Mouse (Mus musculus) intestine, embryonic 16.5 days (tissue): ENCODE measurements around the gene Hmbs. TPM values are rescaled to one million over a fixed set of nuclear protein-coding genes. Genes with fewer than 3 reads are reported as not detected.
"Not testable (repeated sequence)": the region's sequence is repeated elsewhere in the genome, so short reads cannot be mapped to it uniquely, and the experiment has no call there.

ENCODE experiments used
- ATAC-seq: fragments of 200-750 bp; cut with Nextera tagmentation; 2 replicates; pipeline ENCODE4 v1.8.0; 2017; ENCODE audit warnings: moderate TSS enrichment, moderate library complexity
- H3K27ac ChIP-seq: fragments of 300-500 bp; sonication (generic); 2 replicates; pipeline ENCODE4 v1.5.1; 2014; ENCODE audit warnings: mild to moderate bottlenecking, low read length
- H3K27me3 ChIP-seq: fragments of 300-500 bp; sonication (generic); replicated peaks from 2 replicates; pipeline ENCODE4 v1.6.1; 2014; ENCODE audit warnings: low read length, control low read depth, mixed read lengths; ENCODE audit not compliant: control insufficient read depth, insufficient read depth
- H3K36me3 ChIP-seq: fragments of 300-500 bp; sonication (generic); 2 replicates; pipeline ENCODE4 v1.6.1; 2014; ENCODE audit warnings: low read length, control low read depth; ENCODE audit not compliant: control insufficient read depth, insufficient read depth
- H3K4me1 ChIP-seq: fragments of 300-500 bp; sonication (generic); 2 replicates; pipeline ENCODE4 v1.6.1; 2014; ENCODE audit warnings: low read length, control low read depth, mixed read lengths; ENCODE audit not compliant: control insufficient read depth, insufficient read depth
- H3K4me2 ChIP-seq: fragments of 300-500 bp; sonication (generic); 2 replicates; pipeline ENCODE4 v1.6.1; 2014; ENCODE audit warnings: low read depth, low read length, control low read depth
- H3K4me3 ChIP-seq: fragments of 300-500 bp; sonication (generic); 2 replicates; pipeline ENCODE4 v1.5.1; 2014; ENCODE audit warnings: mild to moderate bottlenecking, low read length
- H3K9ac ChIP-seq: fragments of 300-500 bp; sonication (generic); 2 replicates; pipeline ENCODE4 v1.6.1; 2014; ENCODE audit warnings: low read depth, low read length
- H3K9me3 ChIP-seq: fragments of 300-500 bp; sonication (generic); 2 replicates; pipeline ENCODE4 v1.6.1; 2016; ENCODE audit warnings: low read length, control low read depth; ENCODE audit not compliant: control insufficient read depth
- WGBS: fragments of 180-500 bp; shearing (Covaris S2); extraction: QIAGEN DNeasy Blood & Tissue Kit; methylation state at CpG from one replicate; pipeline ENCODE4 v1.1.7; 2014; 5-methylcytosine and 5-hydroxymethylcytosine counted together
- polyA plus RNA-seq: library from polyadenylated mRNA; unstranded; fragments of >200 nt; fragmentation: Nextera tagmentation; extraction: Ambion mirVana; gene quantifications from 2 replicates; pipeline ENCODE4 v1.2.1, GENCODE M21; 2015

The Hmbs gene
- polyA plus RNA-seq, 1 experiment from 2014 or later, result 155 TPM

GRCm38 (mm10) chr9:44376141-44376540 lies 32.1 kb upstream of the Hmbs start:
- H3K9ac ChIP-seq, result no peak overlapping the region
- peaks cover 12% of the 10 kb centered on the region for H3K4me1 ChIP-seq
- H3K4me3 ChIP-seq, result no peak overlapping the region
- H3K27me3 ChIP-seq, result no peaks in the 10 kb centered on the region
- WGBS, result 87% methylated on average over 6 of the region's 6 CpGs
- no peak overlapping the region for H3K4me2 ChIP-seq
- H3K9me3 ChIP-seq, result no peaks in the 10 kb centered on the region
- no peak for ATAC-seq
- no peak overlapping the region for H3K27ac ChIP-seq
- H3K36me3 ChIP-seq, result 0 out of 2 replicates have a peak, but pooled peaks cover 3% of the 10 kb centered on the region

GRCm38 (mm10) chr9:44373386-44373785 lies 29.4 kb upstream of the Hmbs start:
- Histone ChIP-seq H3K36me3 (0 out of 2 replicates have a peak, but pooled peaks cover 3% of the 10 kb centered on the region), H3K27ac (no peak overlapping the region), H3K27me3 (no peaks in the 10 kb centered on the region), H3K9me3 (no peaks in the 10 kb centered on the region), H3K4me2 (no peak overlapping the region), H3K4me3 (no peak overlapping the region), H3K9ac (no peak overlapping the region), H3K4me1 (0 out of 2 replicates have a peak, but pooled peaks cover 2% of the 10 kb centered on the region)
- ATAC-seq, result peak; percentile 28

- H3K4me3 ChIP-seq, result no peak overlapping the region
- H3K9me3 ChIP-seq, result no peaks in the 10 kb centered on the region
- no peak overlapping the region for H3K27ac ChIP-seq
- H3K36me3 ChIP-seq, result no peaks in the 10 kb centered on the region; the same call in 1 of the 2 replicates
- H3K4me2 ChIP-seq, result no peak overlapping the region
- no peak for ATAC-seq
- no peak overlapping the region for H3K9ac ChIP-seq
- peaks cover 7% of the 10 kb centered on the region for H3K4me1 ChIP-seq
- WGBS, result 62% methylated on average over 3 of the region's 3 CpGs
- H3K27me3 ChIP-seq, result no peaks in the 10 kb centered on the region
These were observed 20.5 kb upstream of the Hmbs start for GRCm38 (mm10) chr9:44364480-44364879.

GRCm38 (mm10) chr9:44361931-44362330 lies 17.9 kb upstream of the Hmbs start:
- peak overlapping the region; percentile 71 for H3K27ac ChIP-seq
- peak overlapping the region; percentile 53 for H3K4me2 ChIP-seq
- H3K9ac ChIP-seq, result peak overlapping the region; percentile 78
- peak; percentile 27; the same call in 1 of the 2 replicates for ATAC-seq
- H3K4me3 ChIP-seq, result peak overlapping the region; percentile 79
- not testable (repeated sequence) for H3K9me3 ChIP-seq, H3K36me3 ChIP-seq, H3K27me3 ChIP-seq, H3K4me1 ChIP-seq
- 35% methylated on average over 4 of the region's 4 CpGs for whole genome bisulfite sequencing

- peak within 1 kb of the TSS; percentile 66 for H3K4me2 ChIP-seq
- peak within 1 kb of the TSS; percentile 79 for H3K4me3 ChIP-seq
- H3K27ac ChIP-seq, result peak within 1 kb of the TSS; percentile 71
- H3K9me3 ChIP-seq, result no peaks in the 10 kb centered on the region
- no peaks in the 10 kb centered on the region for H3K27me3 ChIP-seq
- peak; percentile 94 for ATAC-seq
- peak within 1 kb of the TSS; percentile 78 for H3K9ac ChIP-seq
- peaks cover 7% of the 10 kb centered on the region for H3K4me1 ChIP-seq
- H3K36me3 ChIP-seq, result peaks cover 2% of the 10 kb centered on the region; the same call in 1 of the 2 replicates
- WGBS, result under 1% methylated on average over 44 of the region's 44 CpGs
These were observed 17.3 kb upstream of the Hmbs start, which contains the start of gene Vps11 for GRCm38 (mm10) chr9:44361190-44361917. TSS of gene Vps11 (minus strand) at chr9:44361670.

- Histone ChIP-seq H3K27ac (no peak overlapping the region), H3K27me3 (no peaks in the 10 kb centered on the region), H3K4me2 (no peak overlapping the region), H3K9me3 (no peaks in the 10 kb centered on the region), H3K4me3 (no peak overlapping the region), H3K4me1 (peaks cover 7% of the 10 kb centered on the region), H3K9ac (no peak overlapping the region), H3K36me3 (peaks cover 25% of the 10 kb centered on the region)
- ATAC-seq, result no peak
- 73% methylated on average over 4 of the region's 4 CpGs for WGBS
These were observed 13.2 kb upstream of the Hmbs start for GRCm38 (mm10) chr9:44357207-44357606.

- no peaks in the 10 kb centered on the region for H3K9me3 ChIP-seq
- 92% methylated on average over 6 of the region's 6 CpGs for WGBS
- H3K4me1 ChIP-seq, result no peaks in the 10 kb centered on the region
- H3K27me3 ChIP-seq, result no peaks in the 10 kb centered on the region
- no peak overlapping the region for H3K9ac ChIP-seq
- ATAC-seq, result no peak
- H3K4me3 ChIP-seq, result no peak overlapping the region
- H3K36me3 ChIP-seq, result peaks cover 46% of the 10 kb centered on the region
- no peak overlapping the region for H3K27ac ChIP-seq
- no peak overlapping the region for H3K4me2 ChIP-seq
These were observed 9.1 kb upstream of the Hmbs start for GRCm38 (mm10) chr9:44353142-44353541.

GRCm38 (mm10) chr9:44352337-44352736 lies 8.3 kb upstream of the Hmbs start:
- ATAC-seq, result no peak
- Histone ChIP-seq H3K9ac (no peak overlapping the region), H3K9me3 (no peaks in the 10 kb centered on the region), H3K36me3 (peaks cover 47% of the 10 kb centered on the region), H3K27me3 (no peaks in the 10 kb centered on the region), H3K4me1 (no peaks in the 10 kb centered on the region), H3K4me3 (no peak overlapping the region), H3K4me2 (no peak overlapping the region), H3K27ac (no peak overlapping the region)
- WGBS, result 86% methylated on average over 10 of the region's 10 CpGs

GRCm38 (mm10) chr9:44351396-44351795 lies 7.4 kb upstream of the Hmbs start:
- H3K27ac ChIP-seq, result no peak overlapping the region
- no peaks in the 10 kb centered on the region for H3K9me3 ChIP-seq
- no peaks in the 10 kb centered on the region for H3K27me3 ChIP-seq
- H3K36me3 ChIP-seq, result peaks cover 47% of the 10 kb centered on the region
- H3K4me2 ChIP-seq, result no peak overlapping the region
- H3K4me1 ChIP-seq, result no peaks in the 10 kb centered on the region
- H3K4me3 ChIP-seq, result no peak overlapping the region
- no peak overlapping the region for H3K9ac ChIP-seq
- ATAC-seq, result no peak
- WGBS, result 95% methylated on average over 4 of the region's 4 CpGs
